20 mouse cellular contexts compared by ENCODE assay signal in genomic region chr4:155381974-155382373, GRCm38 (mm10). TPM values are rescaled to one million over a fixed set of nuclear protein-coding genes. Genes with fewer than 3 reads are reported as not detected.
"Had no signal": no experiment of that assay in that cellular context is flagged by ENCODE, and none has a peak within 500 bp of the region (broad histone marks: within the 10 kb centered on the region; RNA-seq: fewer than 3 reads in every experiment).

No protein-coding gene starts in this region.

- H3K4me2 ChIP-seq: kidney, embryonic 15.5 days; liver, embryonic 13.5 days; midbrain, embryonic 11.5 days; neural tube, embryonic 12.5 days; neural tube, embryonic 15.5 days; stomach, embryonic 15.5 days had no signal

- H3K9me3 ChIP-seq: kidney, embryonic 15.5 days; liver, embryonic 13.5 days; neural tube, embryonic 12.5 days; neural tube, embryonic 15.5 days; stomach, embryonic 15.5 days had no signal

- H3K27ac ChIP-seq: kidney, embryonic 15.5 days; liver, embryonic 13.5 days; neural tube, embryonic 12.5 days; neural tube, embryonic 15.5 days; stomach, embryonic 15.5 days had no signal

- H3K4me1 ChIP-seq: liver, embryonic 13.5 days; stomach, embryonic 15.5 days had no signal

- DNase-seq: kidney, adult 11 months; kidney, adult 8-10 months; kidney, postnatal 14 days; liver, embryonic 13.5 days; lung, adult 2 months; lung, postnatal 14 days; lung, postnatal 4 days; midbrain, embryonic 14.5 days; right cerebral cortex, postnatal 14 days; right cerebral cortex, postnatal 4 days; thymus, adult 18-20 months; thymus, postnatal 36 days had no signal

- H3K27me3 ChIP-seq: liver, embryonic 13.5 days; neural tube, embryonic 12.5 days had no signal

- H3K9ac ChIP-seq: kidney, embryonic 15.5 days; liver, embryonic 13.5 days; neural tube, embryonic 15.5 days; stomach, embryonic 15.5 days had no signal

- H3K36me3 ChIP-seq: kidney, embryonic 15.5 days; liver, embryonic 13.5 days; neural tube, embryonic 12.5 days; neural tube, embryonic 15.5 days; stomach, embryonic 15.5 days had no signal

- H3K4me3 ChIP-seq: kidney, embryonic 15.5 days; liver, embryonic 13.5 days; neural tube, embryonic 12.5 days; neural tube, embryonic 15.5 days; stomach, embryonic 15.5 days had no signal

RNA-seq across cellular contexts. Expression of gene Gabrd, which starts 15.9 kb away (rescaled TPM):
- total RNA-seq: megakaryocyte progenitor cell, adult 5-6 weeks had no signal
- polyA plus RNA-seq: kidney, embryonic 15.5 days; liver, embryonic 13.5 days; liver, embryonic 16.5 days; midbrain, embryonic 11.5 days; midbrain, embryonic 14.5 days; stomach, embryonic 15.5 days had no signal

RNA-seq across cellular contexts. Expression of gene Prkcz, which starts 20.8 kb away (rescaled TPM):
- total RNA-seq: megakaryocyte progenitor cell, adult 5-6 weeks; megakaryocyte-erythroid progenitor cell, adult 5-6 weeks had no signal

RNA-seq across cellular contexts. Expression of gene Cfap74, which starts 27.0 kb away (rescaled TPM):
- total RNA-seq: megakaryocyte-erythroid progenitor cell, adult 5-6 weeks had no signal
